Mouse (Mus musculus): ENCODE measurements around the gene Rnf126. TPM values are rescaled to one million over a fixed set of nuclear protein-coding genes. Genes with fewer than 3 reads are reported as not detected.

The Rnf126 gene
- polyA plus RNA-seq, 1 experiment from 2014 or later = 78.9 TPM

DNA sequence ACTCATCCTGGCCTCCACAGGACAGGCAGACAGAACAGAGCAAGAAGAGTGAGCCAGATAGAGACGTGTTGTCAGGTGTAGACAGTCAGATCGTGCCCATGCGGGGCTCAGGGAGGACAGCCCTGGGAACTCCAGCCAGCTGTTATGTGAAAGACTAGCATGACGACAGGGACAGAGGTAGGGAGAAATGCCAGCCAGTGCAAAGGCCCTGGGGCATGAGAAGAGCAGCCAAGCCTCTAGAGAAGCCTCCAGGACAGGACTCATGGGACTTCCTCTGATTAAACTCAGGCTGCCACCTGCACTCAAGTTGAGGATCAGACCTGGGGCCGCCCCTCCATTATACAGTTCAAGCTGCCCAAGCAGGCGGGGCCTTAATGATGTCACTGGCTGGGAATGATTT is 18.3 kb downstream of the Rnf126 start:
- Histone ChIP-seq H3K9ac (ENCODE audit: low read depth, low read length) (0 out of 2 replicates have a peak overlapping the region, but pooled peaks have one; percentile 5), H3K36me3 (ENCODE audit: control insufficient read depth, insufficient read depth, low read length) (peaks cover 11% of the 10 kb centered on the region), H3K27me3 (replicated peaks; ENCODE audit: control insufficient read depth, insufficient read depth, low read length) (no peaks in the 10 kb centered on the region), H3K4me1 (ENCODE audit: control insufficient read depth, insufficient read depth, low read length) (peaks cover 7% of the 10 kb centered on the region), H3K27ac (replicated peaks; ENCODE audit: low read depth, low read length) (no peak overlapping the region), H3K4me2 (ENCODE audit: low read depth, low read length) (no peak overlapping the region), H3K4me3 (ENCODE audit: low read depth, low read length) (no peak overlapping the region), H3K9me3 (ENCODE audit: control insufficient read depth, low read length) (no peaks in the 10 kb centered on the region)
- DNase-seq (ENCODE audit: low spot score) = no peak
- no peak for ATAC-seq (ENCODE audit: low read depth)
- 81% methylated on average over 6 of the region's 6 CpGs for WGBS

DNA sequence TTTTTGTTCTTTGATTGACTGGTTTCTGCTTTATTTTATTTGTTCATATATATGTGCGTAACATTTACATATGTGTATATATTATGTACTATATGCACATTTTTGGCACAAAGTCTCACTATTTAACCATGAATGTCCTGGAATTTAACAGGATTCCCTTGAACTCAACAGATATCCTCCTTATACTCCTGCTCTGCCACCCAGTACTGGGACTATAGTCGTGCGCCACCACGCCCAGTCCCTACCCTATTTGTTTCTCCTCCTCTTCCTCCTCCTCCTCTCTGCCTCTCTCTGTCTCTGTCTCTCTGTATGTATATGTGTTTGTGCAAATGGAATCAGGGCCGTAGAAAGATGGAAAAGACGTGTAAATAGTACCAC is 20.0 kb downstream of the Rnf126 start:
- ATAC-seq (ENCODE audit: low read depth) = peak; percentile 35

DNA sequence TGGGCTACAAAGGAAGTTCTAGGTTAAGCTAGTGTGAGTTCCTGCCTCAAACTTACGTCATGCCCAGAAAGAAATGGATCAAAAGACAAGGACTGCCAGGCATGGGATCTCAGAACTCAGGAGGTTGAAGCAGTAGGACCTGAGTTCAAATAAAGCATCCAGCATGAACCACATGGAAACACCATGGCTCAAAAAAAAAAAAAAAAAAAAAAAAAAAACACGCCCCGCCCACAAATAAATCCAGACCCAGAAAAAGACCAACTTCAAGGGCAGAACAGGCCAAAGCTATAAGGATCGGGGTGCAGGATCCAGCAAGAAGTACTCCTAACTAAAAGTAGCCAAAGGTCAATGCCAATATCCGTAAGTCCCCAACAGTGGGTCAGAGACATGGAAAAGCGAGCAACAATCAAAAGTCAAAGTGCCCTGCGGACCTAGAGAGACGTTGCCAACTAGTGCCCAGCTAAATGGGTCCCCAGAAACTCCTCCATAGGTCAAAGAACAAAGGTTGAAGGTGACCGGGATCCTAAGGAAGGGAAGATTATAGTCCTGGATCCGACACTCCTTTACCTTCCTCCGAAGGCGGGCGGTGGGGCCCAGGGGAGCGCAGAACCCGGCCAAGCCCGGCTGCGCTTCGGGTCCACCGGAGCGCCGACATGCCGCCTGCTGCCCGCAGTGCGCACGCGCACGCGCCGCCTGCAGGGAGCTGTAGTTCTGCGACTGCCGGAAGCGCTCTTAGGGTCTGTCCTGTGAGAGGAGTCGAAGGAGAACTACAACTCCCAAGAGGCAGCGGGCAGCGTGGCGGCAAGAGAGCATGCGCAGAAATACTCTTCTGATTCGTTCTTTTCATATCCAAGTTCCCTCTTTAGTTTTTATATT is 20.6 kb downstream of the Rnf126 start, which contains the start of gene Polrmt:
Polrmt (minus strand) TSS at position 684 of the 876 bp plus-strand sequence.
- peak within 1 kb of the TSS; percentile 76 for H3K9ac ChIP-seq (ENCODE audit: low read depth, low read length)
- H3K4me1 ChIP-seq (ENCODE audit: control insufficient read depth, insufficient read depth, low read length) = peaks cover 7% of the 10 kb centered on the region
- 3% methylated on average over 33 of the region's 38 CpGs for WGBS
- H3K4me3 ChIP-seq (ENCODE audit: low read depth, low read length) = peak within 1 kb of the TSS; percentile 78
- peak; percentile 97 for ATAC-seq (ENCODE audit: low read depth)
- peak; percentile 99 for DNase-seq (ENCODE audit: low spot score)
- peaks cover 34% of the 10 kb centered on the region for H3K36me3 ChIP-seq (ENCODE audit: control insufficient read depth, insufficient read depth, low read length)
- H3K4me2 ChIP-seq (ENCODE audit: low read depth, low read length) = peak within 1 kb of the TSS; percentile 76
- peaks cover 2% of the 10 kb centered on the region for H3K9me3 ChIP-seq (ENCODE audit: control insufficient read depth, low read length)
- H3K27me3 ChIP-seq (replicated peaks; ENCODE audit: control insufficient read depth, insufficient read depth, low read length) = no peaks in the 10 kb centered on the region
- no peak within 1 kb of the TSS for H3K27ac ChIP-seq (replicated peaks; ENCODE audit: low read depth, low read length)

More for the DNA sequence above, 20.0 kb downstream of the Rnf126 start:
- DNase-seq (ENCODE audit: low spot score) = no peak
- H3K36me3 ChIP-seq (ENCODE audit: control insufficient read depth, insufficient read depth, low read length) = peaks cover 27% of the 10 kb centered on the region
- H3K4me1 ChIP-seq (ENCODE audit: control insufficient read depth, insufficient read depth, low read length) = peaks cover 7% of the 10 kb centered on the region
- H3K27ac ChIP-seq (replicated peaks; ENCODE audit: low read depth, low read length) = no peak overlapping the region
- peak overlapping the region; percentile 76 for H3K4me2 ChIP-seq (ENCODE audit: low read depth, low read length)
- no peaks in the 10 kb centered on the region for H3K27me3 ChIP-seq (replicated peaks; ENCODE audit: control insufficient read depth, insufficient read depth, low read length)
- peak overlapping the region; percentile 78 for H3K4me3 ChIP-seq (ENCODE audit: low read depth, low read length)
- 22% methylated on average over 6 of the region's 6 CpGs for WGBS
- no peaks in the 10 kb centered on the region for H3K9me3 ChIP-seq (ENCODE audit: control insufficient read depth, low read length)
- H3K9ac ChIP-seq (ENCODE audit: low read depth, low read length) = peak overlapping the region; percentile 49; the same call in 1 of the 2 replicates

DNA sequence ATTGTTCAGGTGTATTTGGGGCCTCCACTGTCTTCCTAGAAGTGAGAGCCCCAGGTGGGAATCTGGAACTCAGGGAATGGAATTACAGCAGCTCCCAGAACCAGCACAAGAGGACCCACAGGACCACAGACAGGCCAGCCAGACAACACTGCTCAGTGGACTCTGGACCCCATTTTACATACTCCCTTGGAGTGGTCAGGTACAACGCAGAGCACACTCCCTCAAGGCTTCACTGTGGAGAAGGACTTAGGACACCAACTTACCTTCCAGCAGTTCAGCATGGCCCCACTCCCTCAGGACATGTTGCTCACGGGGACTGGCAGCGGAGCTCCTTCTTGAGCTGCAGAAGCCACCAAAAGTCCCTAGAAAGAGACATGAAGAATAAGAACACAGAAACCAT is 21.3 kb downstream of the Rnf126 start:
- 82% methylated on average over 3 of the region's 3 CpGs for WGBS
- H3K4me2 ChIP-seq (ENCODE audit: low read depth, low read length) = peak overlapping the region; percentile 76
- H3K9ac ChIP-seq (ENCODE audit: low read depth, low read length) = peak overlapping the region; percentile 76; the same call in 1 of the 2 replicates
- H3K4me3 ChIP-seq (ENCODE audit: low read depth, low read length) = peak overlapping the region; percentile 78
- H3K9me3 ChIP-seq (ENCODE audit: control insufficient read depth, low read length) = peaks cover 9% of the 10 kb centered on the region
- no peaks in the 10 kb centered on the region for H3K27me3 ChIP-seq (replicated peaks; ENCODE audit: control insufficient read depth, insufficient read depth, low read length)
- peaks cover 41% of the 10 kb centered on the region for H3K36me3 ChIP-seq (ENCODE audit: control insufficient read depth, insufficient read depth, low read length)
- ATAC-seq (ENCODE audit: low read depth) (no peak), DNase-seq (ENCODE audit: low spot score) (no peak)
- H3K4me1 ChIP-seq (ENCODE audit: control insufficient read depth, insufficient read depth, low read length) = peaks cover 7% of the 10 kb centered on the region
- H3K27ac ChIP-seq (replicated peaks; ENCODE audit: low read depth, low read length) = no peak overlapping the region

DNA sequence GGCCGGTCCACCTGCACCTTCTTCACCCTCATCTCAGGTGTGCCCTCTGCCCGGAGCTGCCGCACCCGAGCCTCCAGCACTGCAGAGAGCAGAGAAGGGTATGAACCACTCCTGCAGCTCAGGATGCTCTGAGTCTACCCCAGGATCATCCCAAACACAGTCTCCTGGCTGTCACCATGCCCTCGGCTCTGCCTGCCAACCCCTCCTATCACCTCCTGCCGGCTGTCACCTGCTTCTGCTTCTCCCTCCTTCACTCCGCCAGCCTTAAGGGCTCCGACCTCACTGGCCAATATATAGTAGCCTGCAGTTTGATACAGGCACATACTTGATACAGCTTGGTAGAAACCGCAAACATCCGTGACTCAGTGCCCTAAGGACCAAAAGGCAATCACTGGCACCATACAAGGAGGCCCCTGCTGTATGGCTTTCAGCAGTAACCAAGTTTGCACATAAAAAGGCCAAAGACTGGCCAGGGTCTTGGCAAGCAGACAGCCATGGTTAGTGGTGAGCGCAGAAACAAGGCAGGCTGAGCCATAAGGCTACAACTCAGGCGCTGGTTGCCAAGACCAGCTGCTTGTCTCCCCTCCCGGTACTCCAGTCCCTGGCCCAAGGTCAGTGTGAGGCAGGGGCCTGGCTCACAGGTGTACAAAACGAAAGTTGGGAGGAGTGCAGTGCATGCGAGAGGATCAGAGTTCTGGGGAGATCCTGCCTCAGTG is 22.9 kb downstream of the Rnf126 start:
- H3K9ac ChIP-seq (ENCODE audit: low read depth, low read length) = no peak overlapping the region
- H3K4me1 ChIP-seq (ENCODE audit: control insufficient read depth, insufficient read depth, low read length) = peaks cover 7% of the 10 kb centered on the region
- no peak for ATAC-seq (ENCODE audit: low read depth)
- no peak overlapping the region for H3K4me2 ChIP-seq (ENCODE audit: low read depth, low read length)
- no peaks in the 10 kb centered on the region for H3K27me3 ChIP-seq (replicated peaks; ENCODE audit: control insufficient read depth, insufficient read depth, low read length)
- WGBS = 95% methylated on average over 15 of the region's 15 CpGs
- H3K36me3 ChIP-seq (ENCODE audit: control insufficient read depth, insufficient read depth, low read length) = peaks cover 57% of the 10 kb centered on the region
- peaks cover 25% of the 10 kb centered on the region for H3K9me3 ChIP-seq (ENCODE audit: control insufficient read depth, low read length)
- no peak for DNase-seq (ENCODE audit: low spot score)
- no peak overlapping the region for H3K4me3 ChIP-seq (ENCODE audit: low read depth, low read length)
- H3K27ac ChIP-seq (replicated peaks; ENCODE audit: low read depth, low read length) = no peak overlapping the region

GRCm38 (mm10) chr10:79743161-79743560 is 23.6 kb downstream of the Rnf126 start:
- Histone ChIP-seq H3K27ac (replicated peaks; ENCODE audit: low read depth, low read length) (no peak overlapping the region), H3K4me3 (ENCODE audit: low read depth, low read length) (no peak overlapping the region), H3K9me3 (ENCODE audit: control insufficient read depth, low read length) (peaks cover 31% of the 10 kb centered on the region), H3K9ac (ENCODE audit: low read depth, low read length) (no peak overlapping the region), H3K4me1 (ENCODE audit: control insufficient read depth, insufficient read depth, low read length) (peaks cover 7% of the 10 kb centered on the region), H3K36me3 (ENCODE audit: control insufficient read depth, insufficient read depth, low read length) (peaks cover 63% of the 10 kb centered on the region), H3K4me2 (ENCODE audit: low read depth, low read length) (no peak overlapping the region), H3K27me3 (replicated peaks; ENCODE audit: control insufficient read depth, insufficient read depth, low read length) (no peaks in the 10 kb centered on the region)
- ATAC-seq (ENCODE audit: low read depth) (no peak), DNase-seq (ENCODE audit: low spot score) (no peak)
- WGBS = 88% methylated on average over 10 of the region's 11 CpGs

DNA sequence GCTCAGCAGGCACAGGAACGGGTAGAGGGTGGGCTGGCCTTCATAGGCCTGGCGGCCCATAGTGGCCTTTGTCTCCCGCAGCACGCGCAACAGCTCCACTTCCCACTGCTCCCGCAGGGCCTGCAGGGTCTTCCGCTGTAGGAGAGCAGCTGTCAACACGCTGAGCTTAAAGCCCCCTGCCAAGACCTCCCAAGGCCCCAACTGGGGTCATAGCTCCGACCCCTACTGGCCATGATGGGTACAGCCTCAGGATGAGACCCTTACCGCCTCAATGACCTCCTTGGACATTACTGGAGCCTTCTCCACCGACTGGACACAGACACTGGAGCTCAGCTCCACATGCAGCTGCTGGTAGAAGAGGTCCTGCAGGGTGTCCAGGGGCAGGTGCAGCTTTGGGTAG is 25.9 kb downstream of the Rnf126 start:
- Histone ChIP-seq H3K4me3 (ENCODE audit: low read depth, low read length) (no peak overlapping the region), H3K27me3 (replicated peaks; ENCODE audit: control insufficient read depth, insufficient read depth, low read length) (no peaks in the 10 kb centered on the region), H3K4me1 (ENCODE audit: control insufficient read depth, insufficient read depth, low read length) (peaks cover 6% of the 10 kb centered on the region), H3K36me3 (ENCODE audit: control insufficient read depth, insufficient read depth, low read length) (peaks cover 86% of the 10 kb centered on the region), H3K9ac (ENCODE audit: low read depth, low read length) (no peak overlapping the region), H3K4me2 (ENCODE audit: low read depth, low read length) (no peak overlapping the region), H3K27ac (replicated peaks; ENCODE audit: low read depth, low read length) (no peak overlapping the region), H3K9me3 (ENCODE audit: control insufficient read depth, low read length) (peaks cover 54% of the 10 kb centered on the region)
- WGBS = 79% methylated on average over 10 of the region's 11 CpGs
- DNase-seq (ENCODE audit: low spot score) = no peak
- ATAC-seq (ENCODE audit: low read depth) = no peak

DNA sequence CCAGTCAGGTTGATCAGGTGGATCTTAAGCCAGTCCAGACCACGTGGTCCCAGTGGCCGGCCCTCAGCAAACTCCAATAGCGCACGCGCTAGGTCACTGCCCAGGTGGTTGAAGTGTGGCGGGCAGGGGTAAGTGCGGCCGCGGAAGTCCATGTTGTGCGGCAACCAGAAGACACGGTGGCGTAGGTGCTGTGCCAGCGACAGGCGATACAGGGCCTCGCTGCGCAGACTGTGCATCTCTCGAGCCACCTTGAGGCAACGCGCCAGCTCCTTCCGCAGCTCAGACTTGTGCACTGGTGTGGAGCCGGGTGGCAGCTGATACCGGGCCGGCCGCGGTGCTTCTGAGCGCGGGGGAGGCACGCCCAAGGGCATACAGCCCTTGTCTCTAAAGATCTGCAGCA is 27.5 kb downstream of the Rnf126 start:
- H3K36me3 ChIP-seq (ENCODE audit: control insufficient read depth, insufficient read depth, low read length) = peaks cover 98% of the 10 kb centered on the region
- H3K4me1 ChIP-seq (ENCODE audit: control insufficient read depth, insufficient read depth, low read length) = no peaks in the 10 kb centered on the region
- 96% methylated on average over 22 of the region's 28 CpGs for WGBS
- ATAC-seq (ENCODE audit: low read depth) (no peak), DNase-seq (ENCODE audit: low spot score) (no peak)
- H3K27ac ChIP-seq (replicated peaks; ENCODE audit: low read depth, low read length) = no peak overlapping the region
- no peak overlapping the region for H3K9ac ChIP-seq (ENCODE audit: low read depth, low read length)
- H3K9me3 ChIP-seq (ENCODE audit: control insufficient read depth, low read length) = peaks cover 61% of the 10 kb centered on the region
- H3K4me2 ChIP-seq (ENCODE audit: low read depth, low read length) = no peak overlapping the region
- H3K4me3 ChIP-seq (ENCODE audit: low read depth, low read length) = no peak overlapping the region
- H3K27me3 ChIP-seq (replicated peaks; ENCODE audit: control insufficient read depth, insufficient read depth, low read length) = no peaks in the 10 kb centered on the region
